Mouse (Mus musculus): ENCODE data around the gene Gm39653.

DNA sequence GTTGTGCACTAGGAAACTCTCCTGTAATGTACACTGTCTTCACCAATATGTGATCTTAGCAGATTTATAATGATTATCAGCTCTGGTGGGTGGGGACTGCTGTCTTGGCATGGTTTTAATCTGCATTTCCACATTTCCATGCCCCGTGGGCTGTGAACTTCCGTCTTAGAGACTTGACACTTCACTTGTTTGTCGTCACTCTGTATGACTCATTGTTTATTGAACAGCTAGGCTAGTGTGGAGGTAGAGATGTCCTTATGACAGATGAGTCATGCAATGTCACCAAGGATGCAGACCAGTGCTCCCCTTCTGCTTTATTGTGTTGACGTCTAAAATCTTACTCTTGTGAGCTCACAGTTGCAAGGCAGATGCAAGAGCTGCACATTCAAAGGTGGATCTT lies 48.7 kb upstream of the Gm39653 start:
- no peak for TF ChIP-seq CTCF (IDR thresholded peaks at IDR 0.05; ENCODE audit: control insufficient read depth, insufficient read depth, insufficient read length)
- no peak for TF ChIP-seq USF1 (IDR thresholded peaks at IDR 0.05; ENCODE audit: low read depth)
- TF ChIP-seq MYOG (IDR thresholded peaks at IDR 0.05; ENCODE audit: control insufficient read depth, extremely low read depth, insufficient read length): no peak
- no peak for TF ChIP-seq FOSL1 (IDR thresholded peaks at IDR 0.05; ENCODE audit: insufficient read depth, low read length, poor library complexity, severe bottlenecking)
- TF ChIP-seq MAX (IDR thresholded peaks at IDR 0.05): no peak
- no peak for TF ChIP-seq MYOD1 (IDR thresholded peaks at IDR 0.05; ENCODE audit: control insufficient read depth, insufficient read length, low read depth)

Data from C2C12 (cell line).